In genomic region chr10:81268056-81268455, GRCm38 (mm10) we compare ENCODE assay signal across 8 mouse cellular contexts. TPM values are rescaled to one million over a fixed set of nuclear protein-coding genes. Genes with fewer than 3 reads are reported as not detected.
A peak's percentile ranks its signal among the peaks of the same experiment; 100 is the strongest.
DNase-seq lines count a peak whose midpoint lies in the region; ATAC-seq lines count a peak whose summit lies in the region.

No protein-coding gene starts in this region.

- H3K9me3 ChIP-seq in megakaryocyte, embryonic 14.5 days, result no peaks in the 10 kb centered on the region

- H3K36me3 ChIP-seq in megakaryocyte, embryonic 14.5 days (replicated peaks; ENCODE audit: low read length), result peaks cover 65% of the 10 kb centered on the region

- H3K27me3 ChIP-seq in megakaryocyte, embryonic 14.5 days (replicated peaks), result no peaks in the 10 kb centered on the region

- ATAC-seq in inflammation-experienced regulatory T-cells, adult 6 months, result peak; percentile 68

- intact Hi-C loops in left cerebral cortex, postnatal 10 days (cut with DNase I), result no loop called here

- peak; percentile 70 to 81 for DNase-seq in adrenal gland, adult 18-20 months (ENCODE audit: low spot score in 2 of 2)
- peak; percentile 95 for DNase-seq in embryo, embryonic 10 days (ENCODE audit: low spot score)
- DNase-seq in gastrocnemius, postnatal 10 days, result peak; percentile 75
- DNase-seq in left cerebral cortex, postnatal 10 days (ENCODE audit: extremely low spot score in 1 of 2, low spot score in 2 of 2), result peak; percentile 86
- peak; percentile 83 to 93 for DNase-seq in right cerebral cortex, adult 2 months (ENCODE audit: low spot score in 2 of 2)
- peak; percentile 72 for DNase-seq in urinary bladder, postnatal 25 days (ENCODE audit: low spot score)

- H3K4me1 ChIP-seq in megakaryocyte, embryonic 14.5 days, result peaks cover 56% of the 10 kb centered on the region

- H3K4me3 ChIP-seq in megakaryocyte, embryonic 14.5 days (replicated peaks), result peak overlapping the region; percentile 95

RNA-seq across cellular contexts. Expression of gene Apba3, which starts 1.3 kb away (rescaled TPM):
- 100 to 1,000 TPM; 104 to 123 TPM for total RNA-seq in adrenal gland, adult 18-20 months (2021)
- 10 to 100 TPM; 61.6 to 63.5 TPM for total RNA-seq in gastrocnemius, postnatal 10 days (2021)
- polyA plus RNA-seq in inflammation-experienced regulatory T-cells, adult 6 months (2017; shearing (Covaris generic)), result 10 to 100 TPM in 2 of 3 experiments, 1 to 10 TPM in 1; 9.9 to 12.4 (median 12.3) TPM
- total RNA-seq in left cerebral cortex, postnatal 10 days (2021), result 10 to 100 TPM; 23.7 to 32.6 TPM
- polyA plus RNA-seq in megakaryocyte, embryonic 14.5 days (2012; ENCODE audit: insufficient read depth, low replicate concordance), result 93.1 and 154 TPM in 2 replicates

RNA-seq across cellular contexts. Expression of gene Mrpl54, which starts 1.3 kb away (rescaled TPM):
- 100 to 1,000 TPM; 105 to 111 TPM for total RNA-seq in adrenal gland, adult 18-20 months (2021)
- 100 to 1,000 TPM in 1 of 2 experiments, 10 to 100 TPM in 1; 93.7 to 108 TPM for total RNA-seq in gastrocnemius, postnatal 10 days (2021)
- polyA plus RNA-seq in inflammation-experienced regulatory T-cells, adult 6 months (2017; shearing (Covaris generic)), result 100 to 1,000 TPM; 111 to 148 (median 127) TPM
- total RNA-seq in left cerebral cortex, postnatal 10 days (2021), result 10 to 100 TPM; 47.8 to 52.7 TPM
- 458 and 769 TPM in 2 replicates for polyA plus RNA-seq in megakaryocyte, embryonic 14.5 days (2012; ENCODE audit: insufficient read depth, low replicate concordance)

RNA-seq across cellular contexts. Expression of gene Matk, which starts 15.3 kb away (rescaled TPM):
- total RNA-seq in adrenal gland, adult 18-20 months (2021), result 1 to 10 TPM in 1 of 2 experiments, under 1 TPM in 1; 0.76 to 1.7 TPM
- total RNA-seq in gastrocnemius, postnatal 10 days (2021), result 1 to 10 TPM in 1 of 2 experiments, under 1 TPM in 1; 0.70 to 1.3 TPM
- 10 to 100 TPM; 30.1 to 68.1 (median 64.4) TPM for polyA plus RNA-seq in inflammation-experienced regulatory T-cells, adult 6 months (2017; shearing (Covaris generic))
- 100 to 1,000 TPM; 223 to 225 TPM for total RNA-seq in left cerebral cortex, postnatal 10 days (2021)
- polyA plus RNA-seq in megakaryocyte, embryonic 14.5 days (2012; ENCODE audit: insufficient read depth, low replicate concordance), result 6.2 and 21.4 TPM in 2 replicates

RNA-seq across cellular contexts. Expression of gene Tjp3, which starts 23.3 kb away (rescaled TPM):
- 1 to 10 TPM; 1.1 to 1.6 TPM for total RNA-seq in adrenal gland, adult 18-20 months (2021)
- total RNA-seq in gastrocnemius, postnatal 10 days (2021), result under 1 TPM; 0.14 to 0.36 TPM
- 1 to 10 TPM; 1.7 to 3.2 (median 1.9) TPM for polyA plus RNA-seq in inflammation-experienced regulatory T-cells, adult 6 months (2017; shearing (Covaris generic))
- total RNA-seq in left cerebral cortex, postnatal 10 days (2021), result under 1 TPM; 0.39 to 0.49 TPM
- polyA plus RNA-seq in megakaryocyte, embryonic 14.5 days (2012; ENCODE audit: insufficient read depth, low replicate concordance), result 4.6 and 5.5 TPM in 2 replicates

RNA-seq across cellular contexts. Expression of gene Pip5k1c, which starts 24.7 kb away (rescaled TPM):
- total RNA-seq in adrenal gland, adult 18-20 months (2021), result 10 to 100 TPM; 37.6 to 40.4 TPM
- 10 to 100 TPM; 24.0 to 30.8 TPM for total RNA-seq in gastrocnemius, postnatal 10 days (2021)
- polyA plus RNA-seq in inflammation-experienced regulatory T-cells, adult 6 months (2017; shearing (Covaris generic)), result 10 to 100 TPM; 10.7 to 15.9 (median 14.4) TPM
- total RNA-seq in left cerebral cortex, postnatal 10 days (2021), result 100 to 1,000 TPM; 336 to 340 TPM
- 124 and 136 TPM in 2 replicates for polyA plus RNA-seq in megakaryocyte, embryonic 14.5 days (2012; ENCODE audit: insufficient read depth, low replicate concordance)

Comparison
In these comparisons a context has a peak if more than half of its experiments do, and no peak if none do; other contexts are left out.
1. Peak in every context shown above with its lines: DNase-seq, ATAC-seq and H3K4me3 ChIP-seq.
2. RNA of gene Matk, which starts 15.3 kb away (total RNA-seq): 223 to 225 TPM in left cerebral cortex, postnatal 10 days; 0.76 to 1.7 TPM in adrenal gland, adult 18-20 months and 0.70 to 1.3 TPM in gastrocnemius, postnatal 10 days; every median in the first group is over 10 times any median in the second.